Mouse (Mus musculus) small intestine, adult 2 months (tissue): ENCODE results near the gene Sult2b1.

Experiments used
- CTCF ChIP-seq: fragments of 200-500 bp; IDR thresholded peaks from 2 replicates; pipeline ENCODE4 v1.5.1; 2012; ENCODE audit warnings: low read depth, mild to moderate bottlenecking, control low read depth, inconsistent platforms, low read length, moderate library complexity, mixed read lengths; ENCODE audit not compliant: insufficient replicate concordance, insufficient read length; ENCODE audit errors: extremely low read depth
- POLR2A ChIP-seq: fragments of 200-500 bp; IDR thresholded peaks from 2 replicates; pipeline ENCODE4 v1.6.1; 2012; ENCODE audit warnings: low read depth, mild to moderate bottlenecking, control low read depth, inconsistent platforms, low read length, moderate library complexity

- TF ChIP-seq CTCF, result no peak
- no peak for TF ChIP-seq POLR2A
Observed at GRCm38 (mm10) chr7:45710477-45711191, 73.8 kb downstream of the Sult2b1 start.
